Mouse (Mus musculus) forelimb bud, embryonic 11.5 days (tissue): ENCODE results near the gene Mib2.

Source experiments
- DNase-seq: peaks from one replicate; pipeline ENCODE4 v3.0.0-alpha.2; 2012; ENCODE audit warnings: low read depth, low spot score

Gene Mib2

GRCm38 (mm10) chr4:155618321-155618720 lies 50.7 kb downstream of the Mib2 start:
- DNase-seq, result no peak

GRCm38 (mm10) chr4:155613264-155613663 lies 55.7 kb downstream of the Mib2 start:
- no peak for DNase-seq

- DNase-seq, result no peak
Measured at GRCm38 (mm10) chr4:155611860-155612259, 57.1 kb downstream of the Mib2 start.

GRCm38 (mm10) chr4:155606825-155607224 lies 62.2 kb downstream of the Mib2 start:
- DNase-seq, result no peak

GRCm38 (mm10) chr4:155605132-155605531 lies 63.9 kb downstream of the Mib2 start:
- DNase-seq, result no peak
